Mouse (Mus musculus) heart, embryonic 11.5 days (tissue): Measurements from ENCODE around the gene Nav2. TPM values are rescaled to one million over a fixed set of nuclear protein-coding genes. Genes with fewer than 3 reads are reported as not detected.

Experiments
- ATAC-seq: fragments of 200-750 bp; cut with Nextera tagmentation; replicated peaks from 2 replicates; pipeline ENCODE4 v1.8.0; 2017; ENCODE audit warnings: moderate library complexity; ENCODE audit not compliant: insufficient number of reproducible peaks, low FRiP score, low TSS enrichment
- H3K27ac ChIP-seq: fragments of 300-500 bp; sonication (generic); 2 replicates; pipeline ENCODE4 v1.5.1; 2014; ENCODE audit warnings: mild to moderate bottlenecking, low read depth, low read length
- H3K27me3 ChIP-seq: fragments of 300-500 bp; sonication (generic); 2 replicates; pipeline ENCODE4 v1.6.1; 2014; ENCODE audit warnings: mild to moderate bottlenecking, low read length, mixed read lengths; ENCODE audit not compliant: control insufficient read depth, insufficient read depth
- H3K36me3 ChIP-seq: fragments of 300-500 bp; sonication (generic); 2 replicates; pipeline ENCODE4 v1.6.1; 2014; ENCODE audit warnings: mild to moderate bottlenecking, low read length, moderate library complexity, mixed read lengths; ENCODE audit not compliant: control insufficient read depth, insufficient read depth
- H3K4me1 ChIP-seq: fragments of 300-500 bp; sonication (generic); 2 replicates; pipeline ENCODE4 v1.6.1; 2014; ENCODE audit warnings: low read length; ENCODE audit not compliant: control insufficient read depth, insufficient read depth
- H3K4me2 ChIP-seq: fragments of 300-500 bp; sonication (generic); 2 replicates; pipeline ENCODE4 v1.6.1; 2014; ENCODE audit warnings: mild to moderate bottlenecking, moderate library complexity
- H3K4me3 ChIP-seq: fragments of 300-500 bp; sonication (generic); 2 replicates; pipeline ENCODE4 v1.5.1; 2014; ENCODE audit warnings: low read depth, low read length
- H3K9ac ChIP-seq: fragments of 300-500 bp; sonication (generic); 2 replicates; pipeline ENCODE4 v1.6.1; 2014; ENCODE audit warnings: mild to moderate bottlenecking, low read depth, low read length, moderate library complexity
- H3K9me3 ChIP-seq: fragments of 300-500 bp; sonication (generic); replicated peaks from 2 replicates; pipeline ENCODE4 v1.6.1; 2016; ENCODE audit warnings: low read length; ENCODE audit not compliant: control insufficient read depth
- WGBS: fragments of 180-500 bp; shearing (Covaris S2); extraction: QIAGEN DNeasy Blood & Tissue Kit; methylation state at CpG from one replicate; pipeline ENCODE4 v1.1.7; 2014; ENCODE audit not compliant: insufficient replicate concordance; 5-methylcytosine and 5-hydroxymethylcytosine counted together
- polyA plus RNA-seq: library from polyadenylated mRNA; unstranded; fragments of >200 nt; fragmentation: Nextera tagmentation; extraction: Ambion mirVana; gene quantifications from 2 replicates; pipeline ENCODE4 v1.2.1, GENCODE M21; 2014

Nav2 gene
- polyA plus RNA-seq, 1 experiment from 2014 or later = 32.2 TPM

DNA sequence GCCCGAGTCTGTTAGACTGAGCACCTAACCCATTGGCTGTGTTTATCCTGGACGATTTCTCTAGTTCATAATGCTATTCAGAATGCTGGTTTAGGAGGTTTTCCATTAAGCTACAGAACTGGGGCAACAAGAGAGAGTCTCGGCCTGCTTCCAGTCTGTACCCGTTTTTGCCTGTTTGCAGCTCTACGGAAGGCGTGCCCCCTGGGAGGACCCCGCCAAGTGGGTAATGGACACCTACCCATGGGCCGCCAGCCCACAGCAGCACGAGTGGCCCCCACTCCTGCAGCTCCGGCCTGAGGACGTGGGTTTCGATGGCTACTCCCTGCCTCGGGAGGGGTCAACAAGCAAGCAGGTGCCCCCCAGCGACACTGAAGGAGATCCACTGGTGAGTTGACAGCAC is 695.7 kb downstream of the Nav2 start:
- no peak for ATAC-seq
- Histone ChIP-seq H3K9me3 (no peaks in the 10 kb centered on the region), H3K27ac (no peak overlapping the region), H3K27me3 (no peaks in the 10 kb centered on the region), H3K4me3 (no peak overlapping the region), H3K4me1 (peaks cover 12% of the 10 kb centered on the region), H3K9ac (no peak overlapping the region), H3K4me2 (no peak overlapping the region), H3K36me3 (peaks cover 15% of the 10 kb centered on the region; the same call in 1 of the 2 replicates)
- 83% methylated on average over 14 of the region's 14 CpGs for WGBS

DNA sequence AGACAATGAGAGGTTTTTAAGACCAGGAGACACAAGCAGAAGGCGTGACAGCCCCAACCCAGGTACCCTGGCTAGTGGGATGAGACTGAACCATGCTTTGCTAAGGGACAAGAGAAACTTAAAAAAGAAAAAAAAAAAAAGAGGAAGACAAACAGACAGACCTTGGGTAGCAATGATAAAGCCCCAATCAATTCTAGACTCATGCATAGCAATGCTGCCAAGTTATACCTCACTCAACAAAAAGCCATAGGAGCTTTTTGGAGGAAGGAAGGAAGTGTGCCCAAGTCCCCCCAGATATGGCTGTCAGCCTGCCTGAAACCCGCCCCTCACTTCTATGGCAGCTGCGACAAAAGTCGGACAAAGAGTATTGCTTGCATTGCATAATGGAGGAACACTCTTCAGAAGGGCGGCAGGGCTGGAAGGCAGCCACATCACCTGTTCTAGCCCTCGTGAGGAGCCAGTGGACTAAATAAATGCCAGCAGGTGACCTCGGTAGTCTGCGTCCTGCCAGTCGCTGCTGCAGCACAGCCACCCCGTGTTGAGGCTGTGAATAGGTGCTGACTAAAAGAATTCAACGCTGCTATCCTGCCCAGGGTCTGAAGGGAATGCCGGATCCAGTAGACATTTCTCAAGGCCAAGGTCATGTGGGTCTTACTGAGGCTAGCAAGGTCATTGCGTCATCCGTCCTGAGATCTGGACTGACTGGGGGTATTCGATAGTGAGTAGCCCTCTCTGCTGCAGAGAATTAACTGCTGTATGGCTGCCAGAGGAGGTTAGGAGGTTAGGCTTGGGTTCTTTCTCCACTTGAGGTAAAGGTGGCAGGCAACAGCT is 696.7 kb downstream of the Nav2 start:
- H3K36me3 ChIP-seq = peaks cover 15% of the 10 kb centered on the region; the same call in 1 of the 2 replicates

DNA sequence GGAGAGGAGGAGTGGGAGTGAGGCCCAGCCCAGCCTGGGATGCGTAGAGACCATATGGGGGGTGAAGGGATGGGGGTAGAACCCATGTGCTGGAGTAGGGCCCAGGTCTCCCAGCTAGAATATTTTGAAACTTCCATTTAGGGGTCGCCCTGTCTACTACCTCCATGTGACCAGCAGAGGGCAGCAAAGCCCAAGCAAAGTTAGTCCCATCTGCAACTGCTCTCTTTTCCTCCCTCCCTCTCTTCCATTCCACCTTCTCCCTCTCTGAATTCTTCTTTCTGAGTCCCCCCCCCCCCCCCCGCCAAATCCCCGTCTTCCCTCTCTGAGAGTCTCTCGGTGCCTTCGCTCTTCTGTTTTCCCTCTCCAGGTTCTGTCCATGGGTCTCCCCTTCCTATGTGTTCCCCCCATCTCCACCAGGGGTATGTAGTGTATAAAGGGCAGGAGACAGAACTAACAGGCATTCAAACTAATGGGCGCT is 707.8 kb downstream of the Nav2 start:
- H3K4me2 ChIP-seq = peak overlapping the region; percentile 48
- H3K9me3 ChIP-seq = no peaks in the 10 kb centered on the region
- no peak overlapping the region for H3K27ac ChIP-seq
- no peak overlapping the region for H3K9ac ChIP-seq
- peaks cover 7% of the 10 kb centered on the region for H3K27me3 ChIP-seq
- no peaks in the 10 kb centered on the region for H3K36me3 ChIP-seq
- no peaks in the 10 kb centered on the region for H3K4me1 ChIP-seq
- ATAC-seq = peak; percentile 51; the same call in 1 of the 2 replicates
- H3K4me3 ChIP-seq = no peak overlapping the region
- WGBS = 7% methylated on average over 6 of the region's 7 CpGs

More for the DNA sequence above, 696.7 kb downstream of the Nav2 start:
- Histone ChIP-seq H3K4me1 (peaks cover 4% of the 10 kb centered on the region), H3K27ac (no peak overlapping the region), H3K4me3 (no peak overlapping the region), H3K9me3 (no peaks in the 10 kb centered on the region), H3K27me3 (no peaks in the 10 kb centered on the region), H3K9ac (no peak overlapping the region), H3K4me2 (no peak overlapping the region)
- no peak for ATAC-seq
- WGBS = 80% methylated on average over 15 of the region's 15 CpGs

DNA sequence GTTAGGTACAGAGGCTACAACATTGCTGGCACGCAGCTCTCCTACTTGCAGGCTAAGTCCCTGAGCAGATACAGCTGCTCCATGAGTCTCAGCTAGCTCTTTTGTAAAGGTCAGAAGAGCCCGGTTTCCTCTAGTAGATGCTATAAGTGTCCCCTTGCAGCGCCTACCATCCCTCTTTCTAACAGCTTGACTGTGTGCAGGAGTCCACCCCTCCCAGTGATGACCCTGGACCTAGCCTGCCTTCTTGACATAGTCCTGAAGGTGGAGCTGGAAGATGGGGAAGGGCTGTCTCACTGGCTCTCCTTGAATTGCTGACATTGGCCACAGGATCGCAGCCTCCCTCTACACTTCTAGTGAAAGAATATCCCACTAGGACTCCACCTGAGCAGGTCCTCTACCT is 708.6 kb downstream of the Nav2 start:
- Histone ChIP-seq H3K27ac (no peak overlapping the region), H3K4me3 (no peak overlapping the region), H3K9me3 (no peaks in the 10 kb centered on the region), H3K36me3 (no peaks in the 10 kb centered on the region), H3K27me3 (peaks cover 7% of the 10 kb centered on the region), H3K4me1 (no peaks in the 10 kb centered on the region), H3K9ac (no peak overlapping the region), H3K4me2 (no peak overlapping the region)
- WGBS = 80% methylated on average over 4 of the region's 4 CpGs
- no peak for ATAC-seq

DNA sequence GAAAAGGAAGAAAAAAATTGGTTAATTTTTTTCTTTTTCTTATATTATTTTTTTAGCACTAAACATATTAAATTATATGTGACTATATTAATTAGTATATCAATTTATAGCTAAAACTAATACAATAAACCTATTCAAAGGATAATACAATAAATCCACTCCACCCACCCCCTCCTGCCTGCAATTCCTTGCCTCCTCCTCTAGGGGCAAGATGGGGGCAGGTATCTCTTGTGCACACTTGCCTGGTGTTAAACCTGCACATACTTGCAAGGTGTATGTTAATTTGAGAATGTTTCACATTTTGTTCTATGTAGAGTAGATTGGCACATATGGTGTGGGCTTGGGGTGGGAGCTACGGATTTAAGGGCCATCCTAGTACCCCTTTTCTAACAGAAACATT is 711.6 kb downstream of the Nav2 start:
- WGBS = 54% methylated on average over 1 of the region's 1 CpGs
- H3K4me3 ChIP-seq = no peak overlapping the region
- no peaks in the 10 kb centered on the region for H3K9me3 ChIP-seq
- H3K4me2 ChIP-seq = no peak overlapping the region
- no peaks in the 10 kb centered on the region for H3K4me1 ChIP-seq
- H3K9ac ChIP-seq = no peak overlapping the region
- H3K36me3 ChIP-seq = no peaks in the 10 kb centered on the region
- peaks cover 7% of the 10 kb centered on the region for H3K27me3 ChIP-seq
- no peak overlapping the region for H3K27ac ChIP-seq
- ATAC-seq = no peak

DNA sequence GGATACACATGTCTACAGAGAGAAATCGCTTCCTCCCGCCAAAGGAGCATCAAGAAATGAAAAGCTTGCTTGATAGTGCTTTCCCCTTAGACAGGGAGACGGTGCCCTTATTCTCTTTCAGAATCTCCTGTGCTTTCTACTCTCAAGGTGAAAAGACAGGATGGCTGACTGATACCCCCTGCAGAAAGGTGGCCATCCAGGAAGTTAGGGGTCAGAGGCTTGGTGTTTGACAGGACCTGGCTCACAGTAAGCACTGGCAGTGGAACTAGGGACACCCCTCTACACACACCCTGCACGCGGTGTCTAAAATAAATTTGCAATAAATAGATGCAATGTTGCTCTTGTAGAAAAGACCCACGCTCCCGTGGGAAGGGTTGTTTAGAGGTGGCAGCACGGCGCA is 723.4 kb downstream of the Nav2 start:
- Histone ChIP-seq H3K4me3 (no peak overlapping the region), H3K9me3 (no peaks in the 10 kb centered on the region), H3K27ac (no peak overlapping the region), H3K27me3 (peaks cover 76% of the 10 kb centered on the region), H3K9ac (no peak overlapping the region), H3K4me2 (peak overlapping the region; percentile 6; the same call in 1 of the 2 replicates), H3K36me3 (no peaks in the 10 kb centered on the region), H3K4me1 (peaks cover 11% of the 10 kb centered on the region)
- ATAC-seq = no peak
- WGBS = 15% methylated on average over 9 of the region's 9 CpGs

DNA sequence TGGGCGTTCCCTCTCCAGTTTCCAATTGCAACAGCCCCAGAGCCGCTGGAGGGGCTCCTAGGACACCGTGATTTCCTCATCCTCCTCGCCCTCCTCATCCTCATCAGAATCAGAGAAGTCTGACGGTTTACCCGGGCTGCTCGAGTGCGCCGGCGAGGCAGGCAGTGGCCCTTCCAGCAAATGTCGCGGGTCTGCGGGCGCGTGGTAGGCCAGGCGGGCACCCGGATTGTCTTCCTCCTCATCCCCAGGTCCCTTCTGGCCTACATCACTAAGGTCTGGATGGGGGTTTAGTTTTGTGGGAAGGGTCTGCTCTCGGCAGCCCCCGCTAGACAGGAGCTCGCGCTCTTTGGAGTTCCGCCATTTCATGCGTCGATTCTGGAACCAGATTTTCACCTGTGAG is 723.9 kb downstream of the Nav2 start:
- ATAC-seq = no peak
- H3K27me3 ChIP-seq = peaks cover 80% of the 10 kb centered on the region
- H3K27ac ChIP-seq = no peak overlapping the region
- H3K36me3 ChIP-seq = no peaks in the 10 kb centered on the region
- H3K9ac ChIP-seq = no peak overlapping the region
- no peak overlapping the region for H3K4me3 ChIP-seq
- peaks cover 11% of the 10 kb centered on the region for H3K4me1 ChIP-seq
- H3K9me3 ChIP-seq = no peaks in the 10 kb centered on the region
- WGBS = 3% methylated on average over 24 of the region's 24 CpGs
- peak overlapping the region; percentile 6; the same call in 1 of the 2 replicates for H3K4me2 ChIP-seq

DNA sequence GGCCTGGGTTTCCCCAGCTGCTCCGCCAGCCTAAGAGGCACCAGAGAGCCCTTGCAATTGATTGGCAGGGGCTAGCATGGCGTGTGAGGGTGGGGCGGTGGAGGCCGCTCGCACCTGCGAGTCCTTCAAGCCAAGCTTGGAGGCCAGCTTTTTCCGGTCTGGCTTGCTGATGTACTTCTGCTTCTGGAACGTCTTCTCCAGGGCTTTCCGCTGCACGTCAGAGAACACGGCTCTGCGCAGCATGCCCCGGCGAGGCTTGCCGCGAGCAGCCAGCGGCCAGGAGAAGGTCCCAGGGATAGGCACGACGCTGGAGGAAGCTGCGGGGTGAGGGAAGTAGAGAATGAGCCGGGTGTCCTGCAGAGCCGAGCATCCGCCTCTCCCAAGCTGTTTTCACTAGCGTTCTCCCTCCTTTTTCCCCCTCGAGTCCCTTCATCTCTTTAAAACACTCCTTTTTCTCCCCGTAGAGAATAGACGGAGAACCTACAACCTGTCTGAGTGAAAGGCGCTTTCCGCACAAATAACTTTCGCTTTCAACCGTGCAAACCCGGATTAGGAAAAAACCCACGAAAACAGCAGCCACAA is 725.0 kb downstream of the Nav2 start:
- Histone ChIP-seq H3K27ac (no peak overlapping the region), H3K27me3 (peaks cover 88% of the 10 kb centered on the region), H3K9me3 (no peaks in the 10 kb centered on the region), H3K4me2 (peak overlapping the region; percentile 67), H3K4me1 (peaks cover 11% of the 10 kb centered on the region), H3K9ac (no peak overlapping the region), H3K4me3 (peak overlapping the region; percentile 42), H3K36me3 (no peaks in the 10 kb centered on the region)
- no peak for ATAC-seq
- under 1% methylated on average over 33 of the region's 33 CpGs for WGBS
